Mouse (Mus musculus): ENCODE results near the gene Tfrc.
"Not testable (repeated sequence)": the region's sequence is repeated elsewhere in the genome, so short reads cannot be mapped to it uniquely, and the experiment has no call there.

The Tfrc gene

DNA sequence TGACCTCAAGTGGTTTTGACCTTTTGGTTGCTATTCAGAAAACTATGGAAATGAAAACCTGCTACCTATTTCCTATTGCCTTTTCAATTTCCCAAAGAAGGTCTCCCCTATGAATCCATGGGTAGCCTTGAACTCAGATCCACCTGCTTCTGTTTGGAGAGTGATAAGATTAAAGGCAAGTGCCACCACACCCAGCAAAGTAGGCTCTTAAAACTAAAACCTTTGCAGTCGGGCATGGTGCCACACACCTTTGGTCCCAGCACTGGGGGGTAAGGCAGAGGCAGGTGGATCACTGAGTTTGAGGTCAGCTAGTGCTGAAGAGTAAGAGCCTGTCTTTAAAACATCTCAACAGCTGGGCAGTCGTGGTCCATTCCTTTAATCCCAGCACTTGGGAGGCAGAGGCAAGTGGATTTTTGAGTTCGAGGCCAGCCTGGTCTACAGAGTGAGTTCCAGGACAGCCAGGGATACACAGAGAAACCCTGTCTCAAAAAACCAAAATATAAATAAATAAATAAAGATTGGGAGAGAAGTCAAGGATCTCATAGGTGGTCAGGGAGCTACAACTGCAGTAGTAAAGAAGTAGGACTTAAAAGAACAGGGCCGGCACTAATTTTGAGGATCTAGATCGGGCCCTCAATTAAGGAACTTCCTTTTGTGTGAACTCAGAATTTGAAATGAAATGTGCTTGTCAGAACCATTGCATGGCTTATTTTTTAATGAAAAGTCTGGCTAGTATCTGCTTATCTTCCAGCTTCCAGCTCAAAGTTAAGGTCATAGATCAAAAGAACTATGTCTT, 1.9 kb downstream of the Tfrc start:
- DNase-seq (ENCODE audit: low read depth, low spot score): peak; percentile 70

DNA sequence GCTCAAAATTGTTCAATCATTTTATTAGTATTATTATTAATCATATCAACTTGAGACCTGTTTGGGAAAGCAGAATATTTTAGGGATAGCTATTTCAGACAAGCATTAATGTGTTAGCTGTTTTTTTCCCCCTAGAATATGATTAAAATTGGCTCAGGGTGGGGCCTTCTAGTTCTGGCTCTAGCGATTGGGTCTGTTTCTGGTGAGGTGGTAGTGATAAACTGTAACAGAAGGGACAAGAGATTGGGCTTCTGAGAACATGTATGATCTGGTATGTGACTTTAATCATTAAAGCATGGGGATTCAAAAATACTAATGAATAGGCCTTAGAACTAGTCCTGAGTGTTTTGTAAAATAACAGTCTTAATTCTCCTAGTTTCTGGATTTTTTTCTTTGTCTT, 3.3 kb downstream of the Tfrc start:
- peak; percentile 72 for DNase-seq (ENCODE audit: low read depth, low spot score)

DNA sequence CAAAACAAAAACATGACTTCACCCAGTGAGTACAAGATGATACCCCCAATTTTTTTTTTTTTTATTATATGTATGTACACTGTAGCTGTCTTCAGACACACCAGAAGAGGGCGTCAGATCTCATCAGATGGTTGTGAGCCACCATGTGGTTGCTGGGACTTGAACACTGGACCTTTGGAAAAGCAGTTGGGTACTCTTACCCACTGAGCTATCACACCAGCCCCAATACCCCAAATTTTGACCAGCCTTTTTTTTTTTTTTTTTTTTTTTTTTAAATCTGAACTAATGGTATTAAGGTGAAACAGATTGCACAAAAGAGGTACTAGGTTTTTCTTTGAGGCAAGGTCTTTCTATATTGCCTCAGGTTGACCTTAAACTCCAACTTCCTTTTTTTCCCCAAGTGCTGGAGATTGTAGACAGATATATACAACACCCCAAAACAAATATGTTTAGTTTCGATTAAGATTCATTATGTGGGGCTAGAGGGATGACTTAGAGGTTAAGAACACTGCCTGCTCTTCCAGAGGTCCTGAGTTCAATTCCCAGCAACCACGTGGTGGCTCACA, 4.6 kb downstream of the Tfrc start:
- no peak for DNase-seq (ENCODE audit: low read depth, low spot score)

DNA sequence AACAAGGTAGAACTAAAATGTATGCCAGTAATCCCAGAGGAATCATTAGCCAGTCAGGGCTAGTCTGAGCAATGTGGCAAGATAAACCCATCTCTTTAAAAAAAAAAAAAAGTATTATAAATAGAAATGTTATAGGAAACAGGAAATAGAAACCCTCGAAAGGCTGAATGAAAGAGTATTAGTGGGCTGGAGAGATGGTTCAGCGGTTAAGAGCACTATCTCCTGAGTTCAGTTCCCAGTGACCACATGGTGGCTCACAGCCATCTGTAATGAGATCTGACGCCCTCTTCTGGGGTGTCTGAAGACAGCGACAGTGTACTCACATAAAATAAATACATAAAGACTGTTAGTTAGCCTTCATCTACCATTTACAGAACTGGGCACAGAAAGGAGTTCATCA, 5.3 kb downstream of the Tfrc start:
- DNase-seq (ENCODE audit: low read depth, low spot score): no peak

DNA sequence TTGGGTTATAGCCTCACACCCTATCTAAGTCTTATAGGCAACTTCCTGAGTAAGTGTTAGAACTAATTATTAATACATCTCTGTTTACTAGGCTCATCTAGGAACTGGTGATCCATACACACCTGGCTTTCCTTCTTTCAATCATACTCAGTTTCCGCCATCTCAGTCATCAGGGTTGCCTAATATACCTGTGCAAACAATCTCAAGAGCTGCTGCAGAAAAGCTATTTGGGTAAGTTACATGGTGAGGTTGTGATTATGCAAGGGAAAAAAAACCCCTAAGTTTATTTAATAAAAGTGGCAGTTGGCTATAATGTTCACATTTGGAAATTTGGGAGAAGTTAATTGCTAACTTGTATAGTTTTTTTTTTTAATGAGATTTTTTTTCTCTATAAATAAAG, 10.2 kb downstream of the Tfrc start:
- DNase-seq (ENCODE audit: low read depth, low spot score): no peak

DNA sequence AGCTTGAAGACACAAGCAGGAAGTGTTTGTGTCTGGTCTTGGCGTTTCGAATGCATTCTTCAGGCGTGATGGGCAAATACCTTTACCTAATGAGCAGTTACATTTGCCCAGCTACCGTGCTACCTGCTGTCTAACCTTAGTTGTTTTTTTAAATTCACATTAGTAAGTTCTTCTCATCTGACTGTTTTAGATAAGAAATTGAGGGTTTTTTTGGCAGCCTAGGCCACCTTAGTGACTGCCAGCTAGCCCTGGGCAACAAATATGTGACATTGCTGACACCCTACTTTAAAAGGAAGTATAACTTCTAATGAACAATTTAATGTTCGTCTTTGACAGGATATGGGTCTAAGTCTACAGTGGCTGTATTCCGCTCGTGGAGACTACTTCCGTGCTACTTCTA, 19.4 kb downstream of the Tfrc start:
- DNase-seq (ENCODE audit: low read depth, low spot score): no peak

DNA sequence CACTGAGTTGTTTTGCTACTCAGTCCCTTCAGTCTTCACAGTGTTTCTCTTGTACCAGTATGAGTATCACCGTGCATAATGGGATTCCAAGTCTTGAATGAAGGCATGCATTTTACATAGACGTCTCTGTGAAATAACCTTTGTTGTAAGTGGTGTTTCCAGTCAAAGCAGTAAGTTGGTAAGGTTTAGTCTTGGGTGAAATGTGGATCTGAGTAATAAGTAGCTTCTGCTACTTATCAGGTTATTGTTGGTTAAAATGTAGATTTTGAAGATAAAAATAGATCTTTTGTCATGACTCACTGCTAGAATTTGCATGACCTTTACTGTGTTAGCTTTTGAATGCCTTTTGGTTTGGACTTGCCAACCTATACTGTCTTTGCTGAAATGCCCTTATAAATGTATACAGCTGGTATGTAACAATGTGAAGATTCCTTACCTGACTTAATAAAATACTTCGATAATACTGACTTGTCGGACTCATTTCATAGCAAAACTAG, 23.7 kb downstream of the Tfrc start:
- DNase-seq (ENCODE audit: low read depth, low spot score): no peak

DNA sequence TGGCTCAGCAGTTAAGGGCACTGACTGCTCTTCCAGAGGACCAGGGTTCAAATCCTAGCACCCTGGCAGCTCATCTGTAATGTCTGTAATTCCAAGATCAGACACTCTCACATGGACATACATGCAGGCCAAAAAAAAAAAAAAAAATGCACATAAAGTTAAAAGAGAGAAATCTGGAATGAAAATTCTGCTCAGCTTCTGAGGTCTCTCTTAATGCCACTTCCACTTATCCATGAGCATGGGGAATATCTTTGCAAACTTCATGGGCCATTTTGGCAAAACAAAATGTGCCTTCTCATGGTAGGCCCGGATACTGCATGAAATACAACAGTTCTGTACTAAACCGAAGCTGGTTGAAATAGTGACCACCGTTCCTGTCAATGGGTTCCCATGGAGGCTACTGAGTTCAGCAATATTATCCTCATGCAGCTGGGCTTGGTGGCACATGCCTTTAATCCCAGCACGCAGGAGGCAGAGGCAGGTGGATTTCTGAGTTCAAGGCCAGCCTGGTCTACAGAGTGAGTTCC, 24.8 kb downstream of the Tfrc start:
- no peak for DNase-seq (ENCODE audit: low read depth, low spot score)

DNA sequence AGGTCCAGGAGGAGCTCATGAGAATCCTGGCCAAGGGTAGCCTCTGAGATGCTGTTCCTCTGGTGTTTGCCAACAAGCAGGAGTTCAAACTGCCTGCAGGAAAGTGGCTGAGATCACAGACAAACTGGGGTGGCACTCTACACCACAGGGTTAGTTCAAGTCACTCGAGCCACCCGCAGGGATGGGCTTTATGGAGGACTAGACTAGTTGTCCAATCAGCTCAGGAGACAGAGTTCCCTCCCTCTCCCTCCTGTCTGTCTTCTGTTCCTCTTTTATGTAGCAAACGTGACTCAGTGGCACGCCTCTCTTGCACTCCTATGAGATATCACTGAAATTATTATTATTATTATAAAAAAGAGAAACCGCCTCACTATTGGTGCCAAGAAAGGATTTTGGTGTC, 25.5 kb downstream of the Tfrc start:
- DNase-seq (ENCODE audit: low read depth, low spot score): no peak

DNA sequence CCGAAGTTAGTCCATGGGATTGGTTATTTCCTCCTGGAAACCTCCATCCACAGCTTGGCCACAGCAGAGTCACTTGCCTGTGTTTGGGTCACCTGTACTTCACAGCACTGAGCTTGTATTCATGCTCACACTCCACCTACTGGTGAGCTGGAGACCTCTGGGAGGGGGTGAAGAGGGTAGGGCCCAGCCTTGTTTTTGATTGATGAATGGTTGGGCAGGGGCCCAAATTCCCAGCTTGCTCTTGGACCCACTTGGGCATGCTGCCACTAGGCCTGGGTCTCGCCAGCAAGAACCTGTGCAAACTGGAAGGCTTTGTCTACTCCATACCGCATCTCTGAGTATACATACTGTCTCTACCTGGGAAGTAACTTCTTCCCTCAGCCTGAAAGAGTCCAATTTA, 26.6 kb downstream of the Tfrc start:
- DNase-seq (ENCODE audit: low read depth, low spot score): no peak

DNA sequence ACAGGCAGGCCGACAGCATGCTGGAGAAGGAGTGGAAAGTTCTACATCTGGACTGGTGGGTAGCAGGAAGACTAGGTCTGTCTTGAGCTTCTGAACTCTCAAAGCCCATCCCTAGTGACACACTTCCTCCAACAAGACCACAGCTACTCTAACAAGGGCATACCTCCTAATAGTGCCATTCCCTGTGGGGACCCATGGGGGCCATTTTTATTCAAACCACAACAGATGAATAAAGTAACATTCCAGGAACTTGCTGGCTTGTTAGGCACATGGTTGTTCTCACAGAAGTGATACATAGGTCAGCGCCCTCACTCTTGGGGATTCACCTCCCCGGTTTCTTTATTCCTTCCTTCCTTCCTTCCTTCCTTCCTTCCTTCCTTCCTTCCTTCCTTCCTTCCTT, 27.6 kb downstream of the Tfrc start:
- DNase-seq (ENCODE audit: low read depth, low spot score): no peak

DNA sequence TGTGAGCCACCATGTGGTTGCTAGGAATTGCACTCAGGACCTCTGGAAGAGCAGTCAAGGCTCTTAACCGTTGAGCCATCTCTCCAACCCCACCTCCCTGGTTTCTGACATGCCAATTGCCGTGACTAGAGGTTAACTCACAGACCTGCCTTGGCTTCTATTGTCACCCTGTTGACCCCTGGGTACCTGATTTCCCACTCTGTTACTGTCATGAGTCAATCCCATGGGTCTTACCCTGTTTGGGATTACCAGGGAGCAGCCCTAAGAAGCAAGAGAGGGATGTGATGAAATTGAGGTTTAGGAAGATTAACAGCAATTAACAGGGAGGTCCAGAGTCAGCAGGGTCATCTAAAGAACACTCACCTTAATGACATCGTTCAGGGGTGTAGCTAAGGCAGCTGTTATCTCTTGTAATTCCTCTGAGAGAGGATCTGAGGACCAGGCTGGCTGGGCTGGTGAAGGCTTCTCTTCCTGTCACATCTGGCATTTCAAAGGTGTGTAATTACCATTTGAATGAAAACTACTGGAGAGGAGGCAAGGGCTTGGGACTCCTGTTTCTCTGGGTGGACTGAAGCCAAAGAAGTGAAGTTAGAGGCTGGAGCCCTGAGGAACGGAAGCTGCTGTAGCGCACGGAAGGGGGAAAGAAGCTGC, 28.3 kb downstream of the Tfrc start:
- DNase-seq (ENCODE audit: low read depth, low spot score): no peak

DNA sequence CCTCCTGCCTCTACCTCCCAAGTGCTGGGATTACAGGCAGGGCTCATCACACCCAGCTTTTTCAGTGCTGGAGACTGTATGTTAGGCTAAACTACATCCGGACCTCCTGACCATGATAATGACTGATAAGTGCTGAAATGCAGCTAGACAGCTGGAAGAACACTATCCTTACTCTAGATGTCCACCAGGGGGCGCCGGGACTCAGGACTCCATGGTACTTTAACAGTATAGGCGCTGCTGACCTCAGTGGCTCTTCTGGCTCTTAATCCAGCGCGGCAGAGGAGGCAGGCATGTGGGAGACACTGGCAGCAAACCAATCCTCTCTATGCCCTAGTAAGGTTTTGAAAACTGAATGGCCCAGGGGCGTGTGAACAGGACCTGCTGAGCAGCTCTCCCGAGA, 29.8 kb downstream of the Tfrc start:
- DNase-seq (ENCODE audit: low read depth, low spot score): peak; percentile 89

DNA sequence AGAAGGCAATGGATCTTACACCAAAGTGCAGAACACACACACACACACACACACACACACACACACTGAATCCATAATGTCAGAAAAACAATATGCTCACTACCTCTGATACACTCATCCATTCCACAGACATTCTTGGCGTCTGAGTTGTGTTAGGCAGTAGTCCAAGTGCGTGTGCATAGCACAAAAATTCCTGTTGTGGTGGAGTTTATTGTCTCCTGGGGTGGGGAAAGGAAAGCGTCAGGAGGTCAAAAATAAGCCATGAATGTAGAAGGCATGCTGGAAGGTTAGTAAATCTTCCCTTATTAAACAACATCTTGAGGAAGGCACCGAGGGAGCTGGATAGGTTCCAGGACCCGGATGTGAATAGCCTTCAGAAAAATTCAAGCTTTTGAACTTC, 31.4 kb downstream of the Tfrc start:
- DNase-seq (ENCODE audit: low read depth, low spot score): no peak

DNA sequence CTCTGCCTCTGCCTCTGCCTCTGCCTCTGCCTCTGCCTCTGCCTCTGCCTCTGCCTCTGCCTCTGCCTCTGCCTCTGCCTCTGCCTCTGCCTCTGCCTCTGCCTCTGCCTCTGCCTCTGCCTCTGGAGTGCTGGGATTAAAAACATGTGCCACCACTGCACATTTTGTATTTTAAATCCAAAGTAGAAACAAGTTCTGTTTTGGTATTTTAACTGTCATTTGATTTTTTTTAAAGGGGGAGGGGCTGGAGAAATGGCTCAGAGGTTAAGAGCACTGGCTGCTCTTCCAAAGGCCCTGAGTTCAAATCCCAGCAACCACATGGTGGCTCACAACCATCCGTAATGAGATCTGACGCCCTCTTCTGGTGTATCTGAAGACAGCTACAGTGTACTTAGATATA, 32.0 kb downstream of the Tfrc start:
- not testable (repeated sequence) for DNase-seq (ENCODE audit: low read depth, low spot score)

DNA sequence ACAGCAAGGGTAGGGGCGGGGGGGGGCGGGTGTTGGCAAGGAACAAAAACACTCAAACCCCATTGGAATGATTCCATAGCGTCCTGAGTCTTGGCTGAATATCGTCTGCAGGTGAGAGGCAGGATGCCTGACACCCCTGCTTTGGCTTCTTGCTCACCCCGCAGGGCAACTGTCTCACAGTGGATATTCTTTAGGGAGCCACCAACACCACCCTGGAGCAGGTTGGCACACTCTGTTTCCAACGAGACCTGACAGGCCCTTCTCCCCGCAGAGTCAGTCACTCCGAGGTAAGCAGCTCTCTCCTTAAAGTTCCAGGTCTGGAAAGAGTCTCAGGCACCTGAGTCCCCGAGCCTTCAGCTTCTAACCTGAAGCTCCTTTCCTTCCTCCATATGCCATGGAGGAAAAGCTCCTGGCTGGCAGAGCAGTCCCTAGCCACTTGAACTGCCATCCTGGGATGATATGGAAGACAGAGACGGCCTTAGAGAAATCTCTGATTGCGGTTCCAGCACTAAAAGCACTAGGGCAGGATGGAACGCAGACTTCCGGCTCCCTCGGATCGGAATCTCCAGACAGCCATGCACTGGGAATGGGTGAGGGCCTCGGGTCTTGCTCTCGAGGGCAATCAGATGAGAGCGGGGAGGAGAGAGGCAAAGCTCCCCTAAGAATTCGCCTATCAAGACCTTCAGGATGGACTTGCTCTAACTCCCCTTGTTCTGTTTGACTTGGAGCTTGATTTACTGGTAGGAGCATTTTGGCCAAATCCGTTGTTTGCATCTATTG, 32.9 kb downstream of the Tfrc start:
- no peak for DNase-seq (ENCODE audit: low read depth, low spot score)

DNA sequence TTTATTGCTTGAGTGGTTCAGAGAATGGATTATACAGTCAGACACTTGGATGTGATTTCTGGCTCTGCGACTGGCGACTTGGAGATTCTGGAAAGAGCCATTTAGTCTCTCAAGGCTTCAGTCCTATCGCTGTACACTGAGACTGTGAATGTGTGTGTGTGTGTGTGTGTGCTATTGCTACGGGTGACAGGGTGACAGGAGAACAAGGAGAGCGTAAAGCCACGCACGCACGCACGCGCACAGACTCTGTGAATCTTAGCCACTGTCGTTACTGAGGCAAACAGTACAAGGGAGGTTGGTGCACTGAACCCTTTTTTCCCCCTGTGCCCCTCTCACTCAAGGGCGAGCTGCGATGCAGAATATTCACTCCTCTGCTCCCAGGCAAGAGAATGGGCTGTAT, 33.6 kb downstream of the Tfrc start:
- no peak for DNase-seq (ENCODE audit: low read depth, low spot score)

DNA sequence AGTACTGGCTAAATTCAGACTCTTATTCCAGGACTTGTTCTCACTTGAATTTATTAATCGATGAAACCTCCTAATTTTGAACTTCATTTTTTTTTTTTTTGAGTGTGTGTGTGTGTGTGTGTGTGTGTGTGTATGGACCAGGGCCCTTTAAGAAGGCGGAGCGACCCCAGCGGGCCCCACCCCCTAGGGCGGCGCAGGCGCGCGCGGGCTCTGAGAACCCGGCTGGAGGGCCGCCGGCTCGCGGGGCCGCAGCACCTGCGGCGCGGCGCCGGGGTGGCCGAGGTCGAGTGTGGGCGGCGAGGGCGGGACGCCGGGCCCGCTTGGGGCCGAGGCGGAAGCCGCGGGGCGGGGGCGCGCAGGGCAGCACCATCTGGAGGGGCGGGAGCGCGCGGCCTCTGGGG, 34.9 kb downstream of the Tfrc start, which contains the start of gene Tnk2:
Gene Tnk2 (plus strand): TSS at position 214 of the 401 bp plus-strand sequence.
- peak; percentile 68 for DNase-seq (ENCODE audit: low read depth, low spot score)

DNA sequence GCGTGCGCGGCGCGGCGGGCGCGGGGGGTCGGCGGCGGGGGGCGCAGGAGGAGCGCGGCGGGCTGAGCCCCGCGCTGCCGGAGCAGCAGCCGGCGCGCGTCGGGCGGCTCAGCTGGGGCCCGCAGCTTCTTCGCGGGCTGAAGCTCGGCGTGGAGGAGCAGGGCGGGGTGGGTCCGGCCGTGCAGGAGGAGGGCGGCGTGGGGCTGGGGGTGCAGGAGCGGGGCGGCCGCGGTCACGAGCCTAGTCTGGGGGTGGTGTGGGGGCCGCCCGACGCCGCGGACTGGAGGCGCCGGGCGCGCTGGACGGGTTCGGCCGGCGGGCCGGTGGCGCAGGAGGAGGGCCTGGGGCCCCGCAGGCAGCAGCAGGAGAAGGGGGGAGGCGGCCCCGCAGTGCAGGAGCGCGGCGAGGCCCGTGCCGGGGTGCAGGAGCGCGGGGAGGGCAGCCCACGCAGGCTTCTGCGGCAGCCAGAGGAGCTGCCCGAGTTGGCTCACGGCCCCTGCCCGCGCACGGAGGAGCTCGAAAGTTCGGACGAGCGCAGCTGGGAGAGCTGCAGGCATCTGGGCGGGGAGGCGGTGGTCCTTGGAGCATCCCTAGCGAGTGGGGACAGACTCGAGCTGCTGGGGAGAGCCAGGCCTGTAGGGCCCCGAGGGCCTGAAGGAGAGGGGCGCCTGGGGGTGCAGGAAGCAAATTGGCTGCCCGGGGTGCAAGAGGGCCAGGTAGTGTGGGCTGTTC, 35.5 kb downstream of the Tfrc start:
- no peak for DNase-seq (ENCODE audit: low read depth, low spot score)

DNA sequence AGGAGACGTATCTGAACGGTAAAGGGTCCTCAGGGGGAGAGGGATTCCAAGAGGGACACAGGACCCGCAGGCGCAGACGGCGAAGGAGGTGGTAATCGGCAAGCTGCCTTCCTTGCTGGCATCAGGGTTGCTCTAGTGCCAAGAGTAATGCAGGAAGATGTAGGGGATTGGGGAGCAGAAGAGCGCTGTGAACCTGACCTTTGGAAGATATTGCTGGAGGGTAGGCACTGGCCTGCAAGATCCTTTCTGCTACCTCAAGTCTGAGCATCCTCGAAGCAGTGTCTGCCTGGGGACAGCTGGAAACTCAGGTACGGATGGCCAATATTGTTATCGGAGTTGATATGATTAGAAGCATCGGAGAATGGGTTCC, 36.1 kb downstream of the Tfrc start:
- no peak for DNase-seq (ENCODE audit: low read depth, low spot score)

DNA sequence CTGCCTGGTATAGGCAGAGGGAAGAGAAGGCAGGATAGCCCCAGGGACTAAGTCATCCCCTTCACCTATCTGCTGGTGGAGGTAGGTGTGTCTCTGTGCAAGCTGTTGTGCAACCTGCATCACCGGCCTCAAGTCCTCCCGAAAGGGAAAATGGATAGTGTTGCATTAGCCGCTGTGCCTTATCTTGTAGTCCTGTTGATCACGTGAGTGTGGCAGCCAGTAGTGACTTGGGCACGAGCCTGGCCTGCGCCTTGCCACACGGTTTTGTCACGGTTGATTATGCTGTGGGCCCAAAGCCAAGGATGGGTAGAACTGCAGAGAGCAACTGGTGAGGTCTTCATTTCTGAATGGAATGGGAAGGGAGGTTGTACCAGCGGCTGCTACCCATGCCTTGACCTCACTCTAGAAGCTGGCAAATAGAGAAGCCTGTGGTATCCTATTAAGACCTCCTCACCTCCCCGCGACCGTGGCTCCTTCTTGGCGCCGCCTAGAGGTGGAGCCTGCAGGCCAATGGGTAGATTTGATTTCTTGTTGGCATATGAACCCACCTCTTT, 36.7 kb downstream of the Tfrc start:
- DNase-seq (ENCODE audit: low read depth, low spot score): peak; percentile 71
